Mouse (Mus musculus): ENCODE data around the gene Gart. TPM values are rescaled to one million over a fixed set of nuclear protein-coding genes. Genes with fewer than 3 reads are reported as not detected.

Gart gene
- polyA plus RNA-seq (2015; fragmentation: Illumina TruSeq; extraction: RNeasy Lipid Tissue Mini Kit (QIAGEN cat#74804); ENCODE audit: insufficient read depth, low read depth, low replicate concordance), result 19.9 TPM

DNA sequence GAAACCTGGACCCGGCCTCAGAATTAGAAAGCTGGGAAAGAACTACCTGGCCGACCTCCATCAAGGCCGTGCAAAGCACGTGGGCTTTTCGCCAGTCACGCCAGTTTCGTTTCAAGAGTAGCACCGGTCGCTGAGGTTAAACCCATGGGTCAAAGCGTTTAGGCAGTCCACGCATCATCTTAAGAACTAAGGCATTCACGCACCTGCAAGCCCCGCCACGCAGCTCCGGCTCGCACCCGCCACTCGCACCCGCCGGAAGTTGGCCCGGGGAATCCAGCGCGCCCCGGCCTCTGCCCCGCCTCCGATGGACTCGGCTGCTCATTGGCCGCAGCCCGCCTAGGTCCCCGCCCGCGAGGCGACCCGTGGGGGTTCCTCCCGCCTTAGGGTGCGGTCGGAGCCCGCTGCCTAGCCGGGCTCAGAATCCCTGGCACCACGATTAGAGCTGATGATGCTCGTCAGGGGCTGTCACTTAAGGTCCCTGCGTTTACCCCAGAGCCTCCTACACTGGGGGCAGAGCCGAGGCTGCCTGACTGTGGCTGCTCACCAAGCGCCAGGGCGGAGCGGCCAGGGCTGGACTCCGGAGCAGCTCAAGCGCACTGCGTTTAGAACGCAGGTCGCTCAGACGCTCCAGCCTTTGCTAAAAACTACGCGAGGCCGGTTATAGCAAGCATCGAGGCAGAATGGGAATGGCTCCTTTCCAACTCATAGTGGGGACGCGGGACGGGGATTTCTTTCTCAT, at the start of gene Gart:
Gene Gart, minus strand, starts transcription at position 272 of the 739 bp plus-strand sequence.

DNA sequence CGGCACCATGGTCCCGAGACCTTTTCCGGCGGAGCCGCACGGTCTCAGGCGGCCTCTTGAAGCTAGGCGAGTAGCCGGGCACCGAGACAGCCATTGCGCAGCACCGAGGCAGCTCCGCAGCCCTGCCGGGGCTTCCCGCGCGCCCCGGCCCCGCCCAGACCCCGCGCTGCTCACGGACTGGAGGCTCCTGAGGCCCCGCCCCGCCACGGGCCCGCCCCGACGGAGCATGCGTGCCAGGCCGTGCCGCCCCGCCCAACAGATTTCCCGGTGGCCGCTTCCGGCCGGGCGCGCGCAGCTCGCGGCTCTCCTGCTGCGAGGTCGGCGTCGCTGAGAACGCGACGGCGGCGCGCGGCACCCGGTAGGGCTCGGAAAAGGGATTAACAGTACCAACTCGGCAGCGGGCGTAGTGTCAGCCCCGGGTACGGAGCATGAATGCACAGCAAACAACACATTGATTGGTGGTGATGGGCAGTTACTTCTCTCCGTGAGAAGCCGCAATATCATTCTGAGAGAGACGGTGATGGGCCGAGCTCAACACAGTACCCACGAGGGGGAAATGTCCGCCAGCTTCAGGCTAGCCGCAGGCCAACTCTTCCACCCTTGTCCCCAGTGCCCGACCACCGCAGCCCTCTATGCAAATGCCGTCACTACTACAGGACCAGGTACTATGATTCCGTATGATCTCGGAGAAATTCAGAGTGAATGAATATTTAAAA, 42.0 kb upstream of the Gart start, which contains the start of gene Donson:
Gene Donson, minus strand, starts transcription at position 152 of the 716 bp plus-strand sequence.

DNA sequence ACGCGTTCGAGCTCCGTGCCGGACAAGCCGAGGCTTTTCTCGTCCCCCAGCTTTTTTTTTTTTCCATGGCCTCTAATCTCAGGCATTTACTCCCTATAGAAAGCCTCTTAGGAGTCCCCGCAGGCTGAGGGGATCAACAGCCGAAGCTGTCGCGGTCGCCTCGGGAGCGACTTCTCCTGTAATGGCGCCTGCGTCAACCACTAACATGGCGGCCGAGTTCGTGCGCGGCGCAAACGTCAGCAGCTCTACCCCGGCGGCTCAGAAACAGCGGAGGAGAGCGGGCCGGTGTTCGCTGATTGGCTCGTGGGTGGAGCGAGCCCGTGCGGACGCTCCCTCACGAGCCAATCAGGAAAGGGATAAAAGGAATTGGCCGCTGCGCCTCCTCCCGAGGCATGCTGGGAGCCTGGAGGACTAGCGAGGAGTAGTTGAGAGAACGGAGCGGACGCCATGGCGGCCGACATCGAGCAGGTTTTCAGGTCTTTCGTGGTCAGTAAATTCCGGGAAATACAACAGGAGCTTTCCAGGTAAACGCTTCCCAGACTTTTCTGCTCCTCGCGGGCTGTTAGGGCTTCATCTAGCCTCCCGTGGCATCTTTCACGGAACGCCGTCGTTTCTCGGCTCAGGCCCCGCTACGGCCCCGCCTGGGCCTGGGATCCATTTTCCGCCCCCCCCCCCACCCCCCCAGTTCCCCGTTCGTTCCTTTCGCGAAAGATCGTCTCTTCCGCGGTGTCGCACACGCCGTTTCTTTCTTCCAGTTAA, 888 bp upstream of the Gart start, which contains the start of gene Son:
Gene Son, plus strand, starts transcription at position 46 of the 759 bp plus-strand sequence.

DNA sequence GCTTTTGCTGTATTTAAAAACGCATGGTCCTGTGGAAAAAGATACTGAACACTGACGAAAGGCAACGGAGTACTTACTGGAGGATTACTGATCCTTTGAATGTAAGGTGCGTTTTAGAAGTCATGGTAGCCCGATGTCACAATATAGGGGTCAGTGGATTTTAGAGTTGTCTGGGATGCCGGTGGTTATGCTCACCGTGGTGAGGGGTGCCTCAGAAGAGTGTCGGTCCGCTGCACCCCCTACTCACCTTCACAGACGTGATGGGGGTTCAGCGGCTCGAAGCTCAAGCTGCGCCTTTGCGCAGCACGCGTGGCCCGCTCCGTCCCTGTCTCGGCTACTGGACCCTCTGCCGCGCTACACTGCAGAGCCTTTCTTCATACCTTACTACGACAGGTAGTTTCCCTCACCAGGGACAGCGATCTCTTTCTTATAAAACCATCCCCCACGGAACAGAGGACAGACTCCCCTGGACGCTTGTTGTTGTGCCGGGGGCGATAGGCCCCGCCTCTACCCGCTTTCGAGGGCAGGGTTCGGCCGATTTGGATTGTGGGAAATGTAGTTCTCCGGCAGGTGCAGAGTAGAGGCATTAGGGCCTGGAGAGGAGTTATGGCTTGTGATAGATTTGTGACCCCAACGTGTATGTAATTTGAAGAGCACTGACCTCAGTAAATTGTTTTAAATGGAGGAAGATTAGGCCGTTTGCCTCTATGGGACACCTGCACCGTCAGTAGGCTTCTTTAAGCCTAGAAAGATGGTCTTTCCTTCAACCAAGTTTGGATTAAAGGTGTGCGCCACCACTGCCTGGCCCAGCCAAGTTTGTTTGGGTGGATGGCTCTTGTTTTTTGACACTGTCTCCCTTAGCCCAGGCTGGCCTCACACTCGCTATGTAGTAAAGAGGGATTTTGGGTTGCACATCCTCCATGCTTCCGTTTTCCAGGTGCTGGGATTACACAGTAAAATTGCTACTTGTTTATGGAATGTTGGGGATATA, 27.9 kb downstream of the Gart start, which contains the start of gene Dnajc28:
Gene Dnajc28, minus strand, starts transcription at position 516 of the 991 bp plus-strand sequence.

DNA sequence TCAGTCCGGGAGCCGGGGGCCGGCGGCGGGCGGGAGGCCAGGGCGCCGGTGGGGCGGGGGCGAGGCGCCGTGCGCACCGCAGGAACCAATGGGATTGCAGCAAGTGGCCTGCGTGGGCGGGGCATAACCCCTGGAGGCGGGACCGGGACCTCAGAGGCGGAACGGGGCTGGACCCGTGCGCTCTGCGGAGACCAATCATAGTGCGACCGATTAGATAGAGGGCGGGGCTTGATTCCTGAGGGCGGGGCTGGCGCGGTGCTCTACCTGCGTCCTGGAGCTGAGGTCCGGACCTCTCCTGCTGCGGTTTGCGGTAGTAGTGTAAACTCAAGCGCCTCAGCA, 49.1 kb downstream of the Gart start, which contains the start of gene Tmem50b:
Gene Tmem50b, minus strand, starts transcription at position 129 of the 339 bp plus-strand sequence.

Other genes starting within 250 kb of the Gart start
- 22.9 TPM for gene Il10rb, start 240.8 kb downstream of the Gart start, polyA plus RNA-seq (2015; fragmentation: Illumina TruSeq; extraction: RNeasy Lipid Tissue Mini Kit (QIAGEN cat#74804); ENCODE audit: insufficient read depth, low read depth, low replicate concordance)
- 8.4 TPM for gene Ifnar1, start 161.7 kb downstream of the Gart start, polyA plus RNA-seq (2015; fragmentation: Illumina TruSeq; extraction: RNeasy Lipid Tissue Mini Kit (QIAGEN cat#74804); ENCODE audit: insufficient read depth, low read depth, low replicate concordance)
- gene Ifngr2, start 99.9 kb downstream of the Gart start, polyA plus RNA-seq (2015; fragmentation: Illumina TruSeq; extraction: RNeasy Lipid Tissue Mini Kit (QIAGEN cat#74804); ENCODE audit: insufficient read depth, low read depth, low replicate concordance), result 4.6 TPM
- 8.7 TPM for gene Tmem50b, start 49.2 kb downstream of the Gart start, polyA plus RNA-seq (2015; fragmentation: Illumina TruSeq; extraction: RNeasy Lipid Tissue Mini Kit (QIAGEN cat#74804); ENCODE audit: insufficient read depth, low read depth, low replicate concordance)
- gene Dnajc28, start 27.9 kb downstream of the Gart start, polyA plus RNA-seq (2015; fragmentation: Illumina TruSeq; extraction: RNeasy Lipid Tissue Mini Kit (QIAGEN cat#74804); ENCODE audit: insufficient read depth, low read depth, low replicate concordance), result 1.2 TPM
- 133 TPM for gene Son, start 554 bp upstream of the Gart start, polyA plus RNA-seq (2015; fragmentation: Illumina TruSeq; extraction: RNeasy Lipid Tissue Mini Kit (QIAGEN cat#74804); ENCODE audit: insufficient read depth, low read depth, low replicate concordance)
- 2.6 TPM for gene Donson, start 41.8 kb upstream of the Gart start, polyA plus RNA-seq (2015; fragmentation: Illumina TruSeq; extraction: RNeasy Lipid Tissue Mini Kit (QIAGEN cat#74804); ENCODE audit: insufficient read depth, low read depth, low replicate concordance)
- 8.8 TPM for gene Cryzl1, start 82.0 kb upstream of the Gart start, polyA plus RNA-seq (2015; fragmentation: Illumina TruSeq; extraction: RNeasy Lipid Tissue Mini Kit (QIAGEN cat#74804); ENCODE audit: insufficient read depth, low read depth, low replicate concordance)
- 6.4 TPM for gene Itsn1, start 82.3 kb upstream of the Gart start, polyA plus RNA-seq (2015; fragmentation: Illumina TruSeq; extraction: RNeasy Lipid Tissue Mini Kit (QIAGEN cat#74804); ENCODE audit: insufficient read depth, low read depth, low replicate concordance)